Mouse (Mus musculus) lung, postnatal 0 days (tissue): ENCODE data around the gene Inpp5e.

Source experiments
- CTCF ChIP-seq: IDR thresholded peaks from 2 replicates; pipeline ENCODE4 v1.5.1; 2016; ENCODE audit warnings: antibody characterized with exemption, mild to moderate bottlenecking
- EP300 ChIP-seq: IDR thresholded peaks from 2 replicates; pipeline ENCODE4 v1.6.1; 2016; ENCODE audit warnings: antibody characterized with exemption, mild to moderate bottlenecking, control low read depth

GRCm38 (mm10) chr2:26389154-26389690 lies 19.8 kb downstream of the Inpp5e start, which contains the start of the genes Entr1 and Pmpca:
- TF ChIP-seq CTCF = no peak
- no peak for TF ChIP-seq EP300
